Mouse (Mus musculus) testis, adult 2 months (tissue): ENCODE results near the gene Mdh2.

Experiments
- CTCF ChIP-seq: fragments of 200-500 bp; IDR thresholded peaks from 2 replicates; pipeline ENCODE4 v1.5.1; 2012; ENCODE audit warnings: low read depth, mild to moderate bottlenecking, inconsistent platforms, low read length, moderate library complexity; ENCODE audit not compliant: control insufficient read depth, insufficient read depth, insufficient replicate concordance
- POLR2A ChIP-seq: fragments of 200-500 bp; IDR thresholded peaks from 2 replicates; pipeline ENCODE4 v1.6.1; 2012; ENCODE audit warnings: low read depth, mild to moderate bottlenecking, inconsistent platforms, low read length, moderate library complexity; ENCODE audit not compliant: control insufficient read depth

DNA sequence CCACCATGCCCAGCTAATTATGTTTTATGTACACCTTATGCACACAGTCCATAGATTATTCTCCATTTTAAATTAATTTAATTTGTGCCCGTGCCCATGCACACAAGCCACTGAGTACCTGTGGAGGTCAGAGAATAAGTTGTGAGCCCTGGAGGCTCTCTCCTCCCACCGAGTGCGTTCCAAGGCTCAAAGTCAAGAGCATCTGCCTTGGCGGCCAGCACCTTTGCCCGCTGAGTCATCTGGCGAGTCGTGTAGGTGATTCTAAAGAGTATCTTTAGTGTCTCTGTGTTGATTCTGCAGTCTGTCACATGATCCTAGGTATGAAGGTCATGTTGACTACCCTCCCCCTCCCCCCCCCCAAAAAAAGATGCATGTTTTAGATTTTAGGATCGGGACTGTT is 51.1 kb downstream of the Mdh2 start:
- TF ChIP-seq CTCF = no peak
- TF ChIP-seq POLR2A = no peak
